Mouse (Mus musculus): ENCODE results near the gene Cntfr. TPM values are rescaled to one million over a fixed set of nuclear protein-coding genes. Genes with fewer than 3 reads are reported as not detected.

Gene Cntfr
- total RNA-seq (2023): not detected

GRCm38 (mm10) chr4:41696930-41697841 lies at the start of gene Cntfr:
TSS of gene Cntfr (minus strand) at chr4:41697089.

GRCm38 (mm10) chr4:41731052-41731765 lies 34.3 kb upstream of the Cntfr start, which contains the start of gene Arid3c:
TSS of gene Arid3c (minus strand) at chr4:41731142.

GRCm38 (mm10) chr4:41722918-41723351 lies 26.0 kb upstream of the Cntfr start, which contains the start of gene Dctn3:
TSS of gene Dctn3 (minus strand) at chr4:41723170.

GRCm38 (mm10) chr4:41713197-41714067 lies 16.5 kb upstream of the Cntfr start, which contains the start of gene Rpp25l:
TSS of gene Rpp25l (minus strand) at chr4:41713534.

GRCm38 (mm10) chr4:41699783-41700182 lies 2.9 kb upstream of the Cntfr start, which contains the start of gene Il11ra1:
TSS of gene Il11ra1 (plus strand) at chr4:41699989.

GRCm38 (mm10) chr4:41639913-41640507 lies 56.9 kb downstream of the Cntfr start, which contains the start of gene Enho:
TSS of gene Enho (minus strand) at chr4:41640324.

Other genes starting within 250 kb of the Cntfr start
- 10 to 100 TPM in 1 of 2 experiments, 1 to 10 TPM in 1; 9.7 to 11.7 TPM for gene Kif24, start 232.2 kb downstream of the Cntfr start, total RNA-seq (2023)
- gene Nudt2, start 231.9 kb downstream of the Cntfr start, total RNA-seq (2023): 1 to 10 TPM; 4.0 to 4.9 TPM
- gene AI464131, start 194.0 kb downstream of the Cntfr start, total RNA-seq (2023): under 1 TPM in 1 of 2 experiments, not detected in 1; 0.13 TPM
- not detected for gene 1110017D15Rik, start 179.8 kb downstream of the Cntfr start, total RNA-seq (2023)
- gene Fam219a, start 127.6 kb downstream of the Cntfr start, total RNA-seq (2023): 10 to 100 TPM; 17.3 to 21.2 TPM
- gene Dnaic1, start 127.3 kb downstream of the Cntfr start, total RNA-seq (2023): not detected
- gene Enho, start 56.8 kb downstream of the Cntfr start, total RNA-seq (2023): not detected
- 10 to 100 TPM in 1 of 2 experiments, 1 to 10 TPM in 1; 5.9 to 10.2 TPM for gene Il11ra1, start 2.9 kb upstream of the Cntfr start, total RNA-seq (2023)
- gene Rpp25l, start 16.4 kb upstream of the Cntfr start, total RNA-seq (2023): 10 to 100 TPM; 16.5 to 18.3 TPM
- 10 to 100 TPM; 63.4 to 85.0 TPM for gene Dctn3, start 26.1 kb upstream of the Cntfr start, total RNA-seq (2023)
- under 1 TPM in 1 of 2 experiments, not detected in 1; 0.31 TPM for gene Arid3c, start 34.1 kb upstream of the Cntfr start, total RNA-seq (2023)
- gene Galt, start 58.1 kb upstream of the Cntfr start, total RNA-seq (2023): 10 to 100 TPM; 22.7 to 27.3 TPM
- 10 to 100 TPM; 17.9 to 18.5 TPM for gene Sigmar1, start 59.1 kb upstream of the Cntfr start, total RNA-seq (2023)
- 1 to 10 TPM; 3.2 to 5.2 TPM for gene Ccl27a, start 77.2 kb upstream of the Cntfr start, total RNA-seq (2023)
- not detected for gene Gm21541, start 206.5 kb upstream of the Cntfr start, total RNA-seq (2023)
- 1 to 10 TPM; 1.8 to 3.3 TPM for gene Gm20878, start 244.5 kb upstream of the Cntfr start, total RNA-seq (2023)

All from neutrophil, adult 83 days (primary cell).